Mouse (Mus musculus) heart, embryonic 11.5 days (tissue): ENCODE data around the gene Pgpep1. TPM values are rescaled to one million over a fixed set of nuclear protein-coding genes. Genes with fewer than 3 reads are reported as not detected.

Experiments used
- ATAC-seq: fragments of 200-750 bp; cut with Nextera tagmentation; replicated peaks from 2 replicates; pipeline ENCODE4 v1.8.0; 2017; ENCODE audit warnings: moderate library complexity; ENCODE audit not compliant: insufficient number of reproducible peaks, low FRiP score, low TSS enrichment
- H3K27ac ChIP-seq: fragments of 300-500 bp; sonication (generic); 2 replicates; pipeline ENCODE4 v1.5.1; 2014; ENCODE audit warnings: mild to moderate bottlenecking, low read depth, low read length
- H3K27me3 ChIP-seq: fragments of 300-500 bp; sonication (generic); 2 replicates; pipeline ENCODE4 v1.6.1; 2014; ENCODE audit warnings: mild to moderate bottlenecking, low read length, mixed read lengths; ENCODE audit not compliant: control insufficient read depth, insufficient read depth
- H3K36me3 ChIP-seq: fragments of 300-500 bp; sonication (generic); 2 replicates; pipeline ENCODE4 v1.6.1; 2014; ENCODE audit warnings: mild to moderate bottlenecking, low read length, moderate library complexity, mixed read lengths; ENCODE audit not compliant: control insufficient read depth, insufficient read depth
- H3K4me1 ChIP-seq: fragments of 300-500 bp; sonication (generic); 2 replicates; pipeline ENCODE4 v1.6.1; 2014; ENCODE audit warnings: low read length; ENCODE audit not compliant: control insufficient read depth, insufficient read depth
- H3K4me2 ChIP-seq: fragments of 300-500 bp; sonication (generic); 2 replicates; pipeline ENCODE4 v1.6.1; 2014; ENCODE audit warnings: mild to moderate bottlenecking, moderate library complexity
- H3K4me3 ChIP-seq: fragments of 300-500 bp; sonication (generic); 2 replicates; pipeline ENCODE4 v1.5.1; 2014; ENCODE audit warnings: low read depth, low read length
- H3K9ac ChIP-seq: fragments of 300-500 bp; sonication (generic); 2 replicates; pipeline ENCODE4 v1.6.1; 2014; ENCODE audit warnings: mild to moderate bottlenecking, low read depth, low read length, moderate library complexity
- H3K9me3 ChIP-seq: fragments of 300-500 bp; sonication (generic); replicated peaks from 2 replicates; pipeline ENCODE4 v1.6.1; 2016; ENCODE audit warnings: low read length; ENCODE audit not compliant: control insufficient read depth
- WGBS: fragments of 180-500 bp; shearing (Covaris S2); extraction: QIAGEN DNeasy Blood & Tissue Kit; methylation state at CpG from one replicate; pipeline ENCODE4 v1.1.7; 2014; ENCODE audit not compliant: insufficient replicate concordance; 5-methylcytosine and 5-hydroxymethylcytosine counted together
- polyA plus RNA-seq: library from polyadenylated mRNA; unstranded; fragments of >200 nt; fragmentation: Nextera tagmentation; extraction: Ambion mirVana; gene quantifications from 2 replicates; pipeline ENCODE4 v1.2.1, GENCODE M21; 2014

Gene Pgpep1
- polyA plus RNA-seq: 38.9 and 41.6 TPM in 2 replicates

DNA sequence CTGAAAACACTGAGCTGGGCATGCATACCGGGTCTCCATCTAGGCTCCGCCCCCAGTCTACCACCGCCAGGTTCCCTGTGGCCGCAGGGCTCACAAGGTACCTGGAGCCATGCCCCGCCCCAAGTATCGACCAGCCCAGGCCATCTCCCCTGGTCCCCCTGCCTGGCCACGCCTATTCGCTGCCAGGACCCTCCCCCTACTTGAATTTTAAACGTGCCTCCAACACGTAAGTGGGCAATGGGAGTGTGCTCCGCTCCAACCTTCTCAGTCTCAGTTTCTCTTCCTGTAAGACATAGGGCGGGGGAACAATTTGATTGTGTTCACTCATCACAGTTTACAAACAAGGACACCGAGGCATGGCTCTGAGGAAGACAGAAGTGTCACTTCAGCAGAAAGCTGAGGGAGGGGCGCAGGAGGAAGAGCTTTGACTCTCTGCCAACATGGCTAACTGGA, at the start of gene Pgpep1:
Gene Pgpep1 (minus strand): TSS at position 116 of the 453 bp plus-strand sequence.
- Histone ChIP-seq H3K9ac (peak within 1 kb of the TSS; percentile 84), H3K4me1 (peaks cover 21% of the 10 kb centered on the region), H3K4me3 (peak within 1 kb of the TSS; percentile 73), H3K36me3 (peaks cover 5% of the 10 kb centered on the region), H3K4me2 (peak within 1 kb of the TSS; percentile 94), H3K27me3 (no peaks in the 10 kb centered on the region), H3K9me3 (no peaks in the 10 kb centered on the region), H3K27ac (peak within 1 kb of the TSS; percentile 75)
- peak; percentile 57 for ATAC-seq
- WGBS: 2% methylated on average over 14 of the region's 14 CpGs

DNA sequence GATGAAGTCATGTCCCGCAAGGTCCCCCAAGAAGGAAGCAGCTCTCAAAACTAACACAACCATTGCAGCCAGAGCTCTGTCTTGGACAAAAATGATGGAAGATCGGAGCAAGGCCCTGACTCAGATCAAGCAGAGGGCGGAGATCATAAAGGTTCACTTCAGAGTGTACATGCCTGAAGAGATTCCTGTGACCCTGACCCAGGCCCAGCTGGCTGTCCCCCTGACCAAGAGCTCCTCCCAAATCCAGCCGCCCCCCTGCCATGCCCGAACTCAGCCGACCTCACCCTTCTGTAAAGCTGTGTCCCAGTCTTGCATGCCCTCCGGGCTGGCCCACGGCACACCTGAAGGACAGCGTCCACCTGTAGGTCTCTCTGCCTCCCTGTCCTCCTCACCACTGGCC, 49.6 kb upstream of the Pgpep1 start:
- no peaks in the 10 kb centered on the region for H3K4me1 ChIP-seq
- H3K9me3 ChIP-seq: no peaks in the 10 kb centered on the region
- H3K36me3 ChIP-seq: no peaks in the 10 kb centered on the region
- peaks cover 5% of the 10 kb centered on the region for H3K27me3 ChIP-seq
- no peak overlapping the region for H3K4me3 ChIP-seq
- no peak for ATAC-seq
- WGBS: 80% methylated on average over 9 of the region's 9 CpGs
- H3K4me2 ChIP-seq: no peak overlapping the region
- H3K27ac ChIP-seq: no peak overlapping the region
- no peak overlapping the region for H3K9ac ChIP-seq

DNA sequence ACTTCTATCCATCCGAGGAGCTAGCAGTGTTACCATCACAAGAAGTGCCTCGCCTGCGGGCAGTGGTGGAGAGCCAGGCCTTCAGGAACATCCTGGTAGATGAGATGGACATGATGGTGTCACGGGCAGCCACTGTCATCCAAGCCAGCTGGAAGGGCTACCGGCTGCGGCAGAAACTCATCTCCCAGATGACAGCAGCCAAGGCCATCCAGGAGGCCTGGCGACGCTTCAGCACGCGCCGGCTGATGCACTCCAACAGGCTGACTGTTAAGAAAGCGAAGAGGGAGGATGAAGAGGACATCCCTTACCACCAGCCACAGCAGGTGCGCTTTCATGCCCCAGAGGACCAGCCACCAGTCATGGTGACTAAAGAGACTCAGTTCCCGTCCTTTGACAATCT, 48.1 kb upstream of the Pgpep1 start:
- Histone ChIP-seq H3K27me3 (peaks cover 5% of the 10 kb centered on the region), H3K36me3 (no peaks in the 10 kb centered on the region; the same call in 1 of the 2 replicates), H3K4me1 (no peaks in the 10 kb centered on the region), H3K27ac (no peak overlapping the region), H3K4me3 (no peak overlapping the region), H3K9me3 (no peaks in the 10 kb centered on the region), H3K4me2 (no peak overlapping the region), H3K9ac (no peak overlapping the region)
- no peak for ATAC-seq
- 86% methylated on average over 14 of the region's 14 CpGs for WGBS

DNA sequence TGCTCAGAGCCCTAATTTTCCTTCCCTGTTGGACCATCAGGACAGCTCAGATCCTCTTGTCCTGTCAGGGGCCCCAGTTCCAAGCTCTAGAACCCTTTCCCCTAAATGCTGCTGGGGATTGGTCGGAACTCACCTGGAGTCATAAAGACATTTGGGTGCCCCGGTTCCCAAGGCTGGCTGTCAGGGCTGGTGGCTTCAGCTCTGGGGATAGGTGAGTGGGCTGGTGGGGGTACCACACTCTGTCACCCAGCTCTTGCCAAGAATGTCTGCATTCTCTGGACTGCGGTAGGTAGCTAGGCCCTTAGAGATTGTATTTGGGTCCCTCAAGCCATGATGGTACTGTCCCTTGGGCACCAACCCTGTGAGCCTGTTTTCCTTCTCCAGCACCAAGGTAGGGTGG, 43.1 kb upstream of the Pgpep1 start, which contains the start of gene Iqcn:
Gene Iqcn (plus strand): TSS at position 171 of the 400 bp plus-strand sequence.
- peaks cover 10% of the 10 kb centered on the region for H3K4me1 ChIP-seq
- H3K27ac ChIP-seq: no peak within 1 kb of the TSS
- no peaks in the 10 kb centered on the region; the same call in 1 of the 2 replicates for H3K27me3 ChIP-seq
- no peaks in the 10 kb centered on the region; the same call in 1 of the 2 replicates for H3K36me3 ChIP-seq
- no peaks in the 10 kb centered on the region for H3K9me3 ChIP-seq
- H3K4me3 ChIP-seq: no peak within 1 kb of the TSS
- H3K4me2 ChIP-seq: peak within 1 kb of the TSS; percentile 6; the same call in 1 of the 2 replicates
- no peak within 1 kb of the TSS for H3K9ac ChIP-seq
- 80% methylated on average over 3 of the region's 3 CpGs for WGBS
- no peak for ATAC-seq

DNA sequence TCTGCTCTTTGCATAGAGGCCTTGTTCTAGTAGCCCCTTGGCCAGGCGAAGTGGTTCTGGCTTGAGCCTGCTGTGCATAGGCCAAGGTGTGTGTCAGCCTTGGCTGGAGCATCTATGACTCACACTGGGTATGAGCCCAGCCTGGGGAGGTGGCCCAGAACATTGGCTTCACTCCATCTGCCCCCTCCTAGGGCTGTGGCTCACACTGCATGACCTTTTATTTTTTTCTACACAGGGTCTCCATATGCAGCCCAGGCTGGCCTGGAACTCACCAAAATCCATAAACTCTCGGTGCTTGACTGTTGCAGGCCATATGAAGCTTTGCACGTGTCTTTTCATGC, 42.6 kb upstream of the Pgpep1 start:
- H3K4me2 ChIP-seq: no peak overlapping the region
- WGBS: 74% methylated on average over 3 of the region's 3 CpGs
- no peaks in the 10 kb centered on the region for H3K27me3 ChIP-seq
- H3K4me3 ChIP-seq: no peak overlapping the region
- ATAC-seq: no peak
- peaks cover 15% of the 10 kb centered on the region for H3K4me1 ChIP-seq
- H3K36me3 ChIP-seq: no peaks in the 10 kb centered on the region; the same call in 1 of the 2 replicates
- no peaks in the 10 kb centered on the region for H3K9me3 ChIP-seq
- no peak overlapping the region for H3K27ac ChIP-seq
- H3K9ac ChIP-seq: no peak overlapping the region

DNA sequence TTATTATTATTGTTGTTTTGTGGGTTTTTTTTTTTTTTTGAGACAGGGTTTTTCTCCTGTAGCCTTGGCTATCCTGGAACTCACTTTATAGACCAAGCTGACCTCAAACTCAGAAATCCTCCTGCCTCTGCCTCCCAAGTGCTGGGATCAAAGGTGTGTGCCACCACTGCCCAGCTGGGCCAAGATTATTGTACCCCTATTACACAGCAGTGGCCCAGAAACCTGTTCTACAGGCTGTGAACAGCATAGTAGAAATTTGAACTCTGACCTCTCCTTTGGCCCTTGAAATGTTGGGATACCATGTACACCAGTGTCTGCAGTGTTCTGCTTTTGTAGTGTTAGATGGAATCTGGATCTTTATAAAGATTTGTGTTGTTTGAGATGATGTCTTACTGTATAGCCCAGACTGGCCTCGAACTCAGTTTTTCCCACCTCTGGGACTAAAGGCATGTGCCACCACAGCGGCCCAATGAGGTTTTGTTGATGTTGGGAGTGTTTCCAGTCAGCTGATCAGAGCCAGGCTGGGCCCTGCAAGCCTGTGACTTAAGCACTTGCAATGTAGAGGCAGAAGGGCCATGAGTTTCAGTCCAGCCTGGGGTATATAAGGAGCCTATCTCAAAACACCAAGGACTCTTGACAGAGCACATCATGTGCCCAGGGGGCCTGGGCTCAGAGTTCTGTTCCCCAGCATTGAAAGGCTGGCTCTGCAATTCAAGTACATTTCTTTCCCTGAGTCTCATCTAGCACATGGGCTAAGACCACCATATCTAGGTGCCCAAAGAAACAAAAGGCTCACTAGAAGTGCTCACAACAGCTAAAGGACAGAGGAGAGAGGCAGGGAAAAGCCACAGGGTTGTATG, 42.0 kb upstream of the Pgpep1 start:
- Histone ChIP-seq H3K4me1 (peaks cover 21% of the 10 kb centered on the region), H3K9ac (no peak overlapping the region), H3K27me3 (no peaks in the 10 kb centered on the region), H3K4me3 (no peak overlapping the region), H3K9me3 (no peaks in the 10 kb centered on the region), H3K27ac (no peak overlapping the region), H3K4me2 (peak overlapping the region; percentile 6; the same call in 1 of the 2 replicates), H3K36me3 (no peaks in the 10 kb centered on the region; the same call in 1 of the 2 replicates)
- ATAC-seq: no peak
- 77% methylated on average over 2 of the region's 2 CpGs for WGBS

DNA sequence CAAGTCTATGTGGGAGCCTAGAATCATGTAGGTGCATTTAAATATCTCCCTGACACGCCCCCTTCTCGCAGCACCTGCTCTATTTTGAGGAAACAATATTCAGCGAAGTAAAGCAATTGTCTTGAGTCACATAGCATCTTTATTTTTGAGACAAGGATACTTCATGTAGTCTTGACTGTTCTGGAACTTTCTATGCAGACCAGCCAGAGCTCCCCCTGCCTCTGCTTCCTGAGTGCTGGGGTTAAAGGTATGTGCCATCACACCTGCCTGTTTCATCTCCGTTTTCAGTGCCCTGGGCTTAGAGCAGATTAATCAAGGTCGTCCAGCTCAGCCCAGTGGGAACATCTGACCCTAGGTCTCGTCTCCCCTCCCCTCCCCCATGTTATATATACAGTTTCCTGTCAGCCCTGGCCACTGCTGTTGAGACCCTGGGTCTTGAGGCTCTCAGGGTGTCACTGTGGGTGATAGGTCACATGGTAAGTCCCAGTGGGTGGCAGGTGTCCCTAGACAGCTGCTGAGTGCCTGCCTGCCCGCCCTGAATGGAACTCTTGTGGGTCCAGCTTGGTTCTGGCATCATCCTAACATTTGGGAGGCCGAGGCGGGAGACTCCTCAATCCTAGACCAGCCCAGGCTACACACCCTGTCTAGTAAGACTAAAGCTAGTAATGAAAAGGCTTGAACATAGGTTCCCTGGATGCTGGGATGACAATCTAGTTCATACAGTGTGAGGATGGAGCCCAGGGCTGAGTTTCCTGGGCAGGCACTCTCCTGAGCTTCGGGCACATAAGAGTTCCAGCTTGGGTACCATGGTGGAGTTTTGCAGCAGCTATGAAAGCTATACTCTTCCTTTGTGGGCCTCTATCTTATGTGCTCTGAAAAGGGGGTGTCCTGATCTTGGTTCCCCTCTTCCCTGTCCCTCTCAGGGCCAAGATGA, 41.1 kb upstream of the Pgpep1 start:
- Histone ChIP-seq H3K9ac (peak overlapping the region; percentile 100), H3K27me3 (no peaks in the 10 kb centered on the region), H3K4me2 (peak overlapping the region; percentile 75), H3K27ac (peak overlapping the region; percentile 99), H3K4me3 (peak overlapping the region; percentile 80), H3K9me3 (no peaks in the 10 kb centered on the region), H3K4me1 (peaks cover 29% of the 10 kb centered on the region), H3K36me3 (no peaks in the 10 kb centered on the region; the same call in 1 of the 2 replicates)
- no peak for ATAC-seq
- 56% methylated on average over 10 of the region's 10 CpGs for WGBS

DNA sequence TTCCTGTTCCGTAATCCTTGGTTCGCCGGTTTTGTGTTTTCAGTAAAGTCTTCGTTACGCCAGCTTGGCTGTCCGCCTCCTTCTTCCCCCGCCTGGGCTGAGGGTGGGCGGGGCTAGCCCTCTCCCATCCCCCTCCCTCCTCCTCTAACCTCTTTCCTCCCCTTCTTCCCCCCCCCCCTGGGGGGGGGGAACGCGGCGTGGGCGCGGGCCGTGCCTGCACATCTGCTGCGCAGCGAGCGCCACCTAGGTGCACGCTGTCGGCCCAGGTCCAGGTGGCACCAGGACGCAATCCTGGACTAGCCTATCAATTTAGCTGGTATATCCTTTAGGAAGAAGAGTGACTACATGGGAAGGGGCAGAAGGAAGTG, 40.4 kb upstream of the Pgpep1 start:
- Histone ChIP-seq H3K27ac (peak overlapping the region; percentile 99), H3K27me3 (no peaks in the 10 kb centered on the region), H3K4me2 (peak overlapping the region; percentile 75), H3K4me3 (peak overlapping the region; percentile 80), H3K9ac (peak overlapping the region; percentile 100), H3K36me3 (no peaks in the 10 kb centered on the region; the same call in 1 of the 2 replicates), H3K9me3 (no peaks in the 10 kb centered on the region), H3K4me1 (peaks cover 36% of the 10 kb centered on the region)
- WGBS: under 1% methylated on average over 20 of the region's 20 CpGs
- ATAC-seq: no peak; the same call in 1 of the 2 replicates
